Mouse (Mus musculus): ENCODE measurements around the gene Plagl1.

The Plagl1 gene

GRCm38 (mm10) chr10:13133850-13134249, 73.5 kb downstream of the Plagl1 start:
- DNase-seq (ENCODE audit: low spot score in 2 of 2) = no peak

GRCm38 (mm10) chr10:13135276-13135675, 75.0 kb downstream of the Plagl1 start:
- DNase-seq (ENCODE audit: low spot score in 2 of 2) = no peak

GRCm38 (mm10) chr10:13135751-13136150, 75.4 kb downstream of the Plagl1 start:
- DNase-seq (ENCODE audit: low spot score in 2 of 2) = no peak

GRCm38 (mm10) chr10:13137906-13138305, 77.6 kb downstream of the Plagl1 start:
- no peak for DNase-seq (ENCODE audit: low spot score in 2 of 2)

GRCm38 (mm10) chr10:13140434-13140833, 80.1 kb downstream of the Plagl1 start:
- no peak for DNase-seq (ENCODE audit: low spot score in 2 of 2)

- DNase-seq (ENCODE audit: low spot score in 2 of 2) = no peak
Observed at GRCm38 (mm10) chr10:13150435-13150834, 90.1 kb downstream of the Plagl1 start.

GRCm38 (mm10) chr10:13151353-13151752, 91.0 kb downstream of the Plagl1 start:
- no peak for DNase-seq (ENCODE audit: low spot score in 2 of 2)

GRCm38 (mm10) chr10:13152811-13153364, 92.6 kb downstream of the Plagl1 start:
- DNase-seq (ENCODE audit: low spot score in 2 of 2) = no peak

GRCm38 (mm10) chr10:13155377-13155776, 95.1 kb downstream of the Plagl1 start:
- DNase-seq (ENCODE audit: low spot score in 2 of 2) = no peak

- DNase-seq (ENCODE audit: low spot score in 2 of 2) = no peak
Observed at GRCm38 (mm10) chr10:13160913-13161312, 100.6 kb downstream of the Plagl1 start.

GRCm38 (mm10) chr10:13162031-13162430, 101.7 kb downstream of the Plagl1 start:
- DNase-seq (ENCODE audit: low spot score in 2 of 2) = no peak

- no peak for DNase-seq (ENCODE audit: low spot score in 2 of 2)
Observed at GRCm38 (mm10) chr10:13168461-13168860, 108.2 kb downstream of the Plagl1 start.

GRCm38 (mm10) chr10:13170739-13171448, 110.6 kb downstream of the Plagl1 start:
- no peak for DNase-seq (ENCODE audit: low spot score in 2 of 2)

- no peak for DNase-seq (ENCODE audit: low spot score in 2 of 2)
Observed at GRCm38 (mm10) chr10:13171461-13171860, 111.2 kb downstream of the Plagl1 start.

GRCm38 (mm10) chr10:13172798-13173221, 112.5 kb downstream of the Plagl1 start:
- no peak for DNase-seq (ENCODE audit: low spot score in 2 of 2)

GRCm38 (mm10) chr10:13175866-13176265, 115.6 kb downstream of the Plagl1 start:
- DNase-seq (ENCODE audit: low spot score in 2 of 2) = no peak

GRCm38 (mm10) chr10:13177973-13178624, 117.8 kb downstream of the Plagl1 start, which contains the start of gene Zc2hc1b:
TSS of gene Zc2hc1b (minus strand) at chr10:13178023.
- no peak for DNase-seq (ENCODE audit: low spot score in 2 of 2)

GRCm38 (mm10) chr10:13180211-13180610, 119.9 kb downstream of the Plagl1 start:
- no peak for DNase-seq (ENCODE audit: low spot score in 2 of 2)

Data from natural killer cell, adult 2 months (primary cell).